Mouse (Mus musculus) ovary, postnatal 14 days (tissue): ENCODE data around the gene Trim41.

Experiments
- DNase-seq: peaks from one replicate; pipeline ENCODE4 v3.0.0; 2022; ENCODE audit warnings: low spot score

Trim41 gene

DNA sequence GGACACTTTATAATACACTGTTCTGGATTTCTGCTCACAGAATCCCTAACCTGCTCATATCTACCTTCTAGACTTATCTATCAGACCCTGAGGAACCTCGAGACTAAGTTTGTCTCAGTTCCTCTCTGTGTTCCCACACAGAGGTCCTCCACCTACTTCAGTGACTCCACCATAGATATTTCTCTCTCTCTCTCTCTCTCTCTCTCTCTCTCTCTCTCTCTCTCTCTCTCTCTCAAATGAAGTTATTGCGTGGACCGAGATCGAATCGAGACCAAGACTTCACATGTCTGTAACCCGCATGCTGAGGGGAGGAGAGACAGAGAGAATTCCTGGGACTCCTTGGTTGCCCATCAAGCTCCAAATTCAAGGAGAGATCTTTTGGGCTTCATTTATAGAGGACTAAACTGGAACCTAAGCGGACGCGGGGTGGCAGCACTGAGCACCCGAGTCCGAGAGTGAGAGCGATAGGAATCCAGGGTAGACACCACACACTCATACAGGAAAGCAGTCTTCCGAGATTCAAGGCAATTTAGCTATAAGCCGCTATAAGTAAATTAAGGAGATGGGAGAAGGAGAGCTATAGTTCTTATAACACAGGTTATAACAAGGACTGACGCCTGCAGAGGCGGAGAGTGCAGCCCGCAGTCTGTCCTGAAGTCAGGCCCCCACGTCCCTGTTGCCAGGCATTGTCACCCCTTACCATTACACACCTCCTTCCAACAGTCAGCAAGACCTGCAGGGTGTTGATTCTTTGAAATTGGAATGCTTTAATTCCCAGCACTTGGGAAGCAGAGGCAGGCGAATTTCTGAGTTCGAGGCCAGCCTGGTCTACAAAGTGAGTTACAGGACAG, 27.0 kb downstream of the Trim41 start:
- DNase-seq, result peak; percentile 80

DNA sequence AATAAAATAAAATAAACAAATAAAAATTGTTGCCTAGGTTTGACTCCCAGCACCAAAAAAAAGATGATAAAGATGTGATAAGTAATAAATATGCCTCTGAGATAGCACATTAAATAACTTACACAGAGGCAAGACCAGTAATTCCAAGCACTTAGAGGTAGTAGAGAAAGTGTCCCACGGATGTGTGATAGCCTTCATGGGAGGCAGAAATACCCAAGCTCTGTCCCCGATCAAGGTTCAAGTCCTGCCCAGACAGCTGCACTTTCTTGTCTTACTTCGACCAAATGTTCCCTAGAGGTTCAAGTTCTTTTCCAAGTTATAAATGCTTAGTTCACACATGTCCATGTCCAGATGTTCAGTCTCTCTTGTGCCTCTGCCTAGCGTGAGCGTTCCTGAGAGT, 27.9 kb downstream of the Trim41 start:
- DNase-seq, result no peak

DNA sequence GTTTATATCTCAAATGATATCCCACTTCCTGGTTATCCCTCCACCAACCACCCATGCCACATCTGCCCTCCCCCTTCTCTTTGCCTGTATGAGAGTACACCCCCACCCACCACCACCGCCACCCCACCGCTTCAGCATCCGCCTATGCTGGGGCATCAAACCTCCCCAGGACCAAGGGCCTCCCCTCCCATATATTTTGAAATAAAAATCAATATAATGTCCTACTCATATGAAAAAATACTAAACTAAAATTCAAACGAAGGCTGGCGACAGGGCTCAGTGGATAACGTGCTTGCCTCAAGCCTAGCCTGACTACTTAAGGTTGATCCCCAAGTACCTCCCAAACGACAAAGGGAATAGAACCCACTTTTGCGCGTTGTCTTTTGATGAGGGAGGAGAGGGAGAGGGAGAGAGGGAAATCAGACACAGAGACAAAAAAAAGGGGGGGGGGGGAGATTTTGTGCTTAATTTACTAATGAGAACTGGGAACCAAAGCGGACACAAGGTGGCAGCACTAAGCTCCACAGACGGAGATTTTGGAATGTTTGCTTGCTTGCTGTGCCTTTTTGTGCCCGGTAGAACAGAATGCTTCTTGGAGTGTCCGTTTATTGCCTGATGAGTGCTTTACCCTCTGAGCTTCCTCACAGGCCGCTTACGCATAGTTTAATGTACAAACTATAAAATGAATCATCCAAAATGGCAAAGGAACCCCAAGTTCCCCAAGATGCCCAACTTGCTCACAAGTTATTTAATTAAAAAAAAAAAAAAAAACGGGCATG, 28.7 kb downstream of the Trim41 start:
- DNase-seq, result peak; percentile 56

DNA sequence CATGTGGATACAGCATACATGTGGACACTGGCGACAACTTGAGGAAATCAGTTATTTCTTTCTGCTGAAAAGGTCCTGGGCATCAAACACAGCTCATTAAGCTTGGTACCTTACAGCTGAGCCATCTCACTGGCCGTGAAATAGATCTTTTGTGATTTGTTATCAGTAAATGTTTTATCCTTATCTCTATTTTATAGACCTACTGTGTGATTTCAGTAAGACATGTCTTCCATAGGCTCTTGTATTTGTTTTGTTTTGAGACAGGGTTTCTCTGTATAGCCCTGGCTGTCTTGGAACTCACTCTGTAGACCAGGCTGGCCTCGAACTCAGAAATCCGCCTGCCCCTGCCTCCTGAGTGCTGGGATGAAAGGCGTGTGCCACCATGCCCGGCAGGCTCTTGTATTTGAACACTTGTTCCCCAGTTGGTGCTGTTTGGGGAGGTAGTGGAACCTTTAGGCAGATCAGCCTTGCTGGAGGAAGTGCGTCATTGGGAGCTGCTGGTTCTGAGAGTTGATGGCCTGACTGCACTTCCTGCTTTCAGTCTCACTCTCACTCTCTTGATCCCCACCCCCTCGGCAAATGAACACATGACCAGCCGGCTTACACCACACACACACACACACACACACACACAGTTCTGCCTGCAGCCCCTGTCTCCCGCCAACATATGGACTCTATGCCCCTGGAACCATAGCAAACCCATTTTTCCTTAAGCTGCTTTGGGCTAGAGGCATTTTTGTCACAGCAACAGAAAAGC, 29.5 kb downstream of the Trim41 start:
- DNase-seq, result no peak

DNA sequence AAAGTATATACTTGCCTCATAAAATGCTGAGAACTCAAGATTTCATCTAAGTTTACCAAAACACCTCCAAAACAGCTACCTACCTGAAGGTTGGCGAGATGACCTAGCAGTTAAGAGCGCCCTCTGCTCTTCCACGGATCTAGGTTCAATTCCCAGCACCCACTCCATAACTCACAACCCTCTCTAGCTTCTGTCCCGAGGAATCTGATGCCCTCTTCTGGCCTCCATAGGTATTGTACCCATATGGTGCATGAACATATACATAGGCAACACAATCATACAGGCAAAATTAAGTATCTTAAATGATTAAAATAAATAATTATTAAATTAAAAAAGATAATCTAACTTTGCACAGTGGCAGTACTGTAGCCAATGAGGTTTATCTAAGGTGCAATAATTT, 34.9 kb downstream of the Trim41 start:
- no peak for DNase-seq

DNA sequence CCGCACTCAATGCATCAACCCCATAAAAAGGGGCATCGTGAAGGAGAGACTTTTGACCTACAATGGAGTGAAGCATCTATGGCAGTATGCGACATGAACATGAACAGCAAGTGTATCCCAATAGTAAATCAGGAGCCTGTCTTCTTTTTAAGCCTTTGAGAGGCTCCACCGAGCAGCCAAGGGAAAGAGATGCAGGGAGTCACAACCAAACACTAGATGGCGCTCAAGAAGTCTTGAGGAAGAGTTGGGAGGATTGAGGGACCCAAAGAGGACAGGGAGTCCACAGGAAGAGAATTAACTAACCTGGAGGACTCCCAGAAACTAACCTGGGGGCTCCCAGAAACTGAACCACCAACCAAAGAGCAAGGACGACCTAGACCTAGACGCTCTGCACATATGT, 37.7 kb downstream of the Trim41 start:
- DNase-seq, result no peak

DNA sequence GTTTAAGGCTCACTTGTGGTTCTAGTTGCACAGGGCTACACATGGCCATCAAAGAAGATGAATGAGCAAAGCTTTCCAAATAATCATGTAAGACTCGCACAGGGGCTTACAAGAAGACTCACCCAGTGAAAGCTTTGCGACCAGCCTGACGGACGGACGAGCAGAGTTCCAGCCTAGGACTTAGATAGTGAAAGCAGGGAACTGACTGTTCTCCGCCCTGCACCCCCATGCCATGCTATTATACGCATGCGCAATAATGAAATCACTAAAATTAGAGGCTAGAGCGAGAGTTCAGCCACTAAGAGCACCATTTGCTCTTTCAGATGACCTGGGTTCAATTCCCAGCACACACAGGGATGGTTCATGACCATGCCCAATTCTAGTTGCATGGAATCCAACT, 39.9 kb downstream of the Trim41 start:
- no peak for DNase-seq

DNA sequence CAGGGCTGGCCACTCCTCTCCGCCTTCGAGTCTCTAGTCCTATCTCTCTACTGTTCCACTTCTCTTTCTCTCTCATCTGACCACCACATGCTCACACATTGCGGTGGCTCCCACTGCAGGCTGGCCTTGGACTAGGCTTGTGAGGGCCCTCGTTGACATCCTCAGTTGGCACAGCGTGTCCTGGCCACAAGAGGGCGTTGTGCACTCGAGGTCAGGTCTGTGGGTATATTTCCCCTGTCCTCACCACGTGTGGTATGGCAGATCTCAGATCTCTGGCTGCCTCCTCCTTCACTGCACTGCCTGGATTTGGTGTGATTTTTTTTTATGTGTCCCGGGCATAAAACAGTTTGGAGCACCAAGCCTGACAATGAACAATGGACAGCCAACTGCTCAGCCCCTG, 40.5 kb downstream of the Trim41 start:
- no peak for DNase-seq

DNA sequence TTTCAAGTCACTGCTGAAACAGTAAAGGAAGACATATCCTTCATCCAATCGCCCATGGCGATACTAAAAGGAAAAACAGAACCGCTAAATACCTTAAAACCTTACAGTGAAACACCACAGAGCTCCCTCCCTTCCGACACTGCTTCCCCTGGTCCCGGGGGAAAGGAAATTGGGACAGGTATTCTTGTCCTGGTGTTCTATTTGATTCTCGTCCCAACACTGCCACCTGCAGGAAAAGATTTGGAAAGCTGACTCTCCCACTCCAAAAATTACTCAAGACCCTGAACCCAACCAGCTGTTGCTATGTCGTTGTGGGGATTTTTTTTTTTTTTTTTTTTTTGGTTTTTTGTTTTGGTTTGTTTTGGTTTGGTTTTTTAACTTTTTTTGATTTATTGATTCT, 41.7 kb downstream of the Trim41 start:
- DNase-seq, result peak; percentile 54

DNA sequence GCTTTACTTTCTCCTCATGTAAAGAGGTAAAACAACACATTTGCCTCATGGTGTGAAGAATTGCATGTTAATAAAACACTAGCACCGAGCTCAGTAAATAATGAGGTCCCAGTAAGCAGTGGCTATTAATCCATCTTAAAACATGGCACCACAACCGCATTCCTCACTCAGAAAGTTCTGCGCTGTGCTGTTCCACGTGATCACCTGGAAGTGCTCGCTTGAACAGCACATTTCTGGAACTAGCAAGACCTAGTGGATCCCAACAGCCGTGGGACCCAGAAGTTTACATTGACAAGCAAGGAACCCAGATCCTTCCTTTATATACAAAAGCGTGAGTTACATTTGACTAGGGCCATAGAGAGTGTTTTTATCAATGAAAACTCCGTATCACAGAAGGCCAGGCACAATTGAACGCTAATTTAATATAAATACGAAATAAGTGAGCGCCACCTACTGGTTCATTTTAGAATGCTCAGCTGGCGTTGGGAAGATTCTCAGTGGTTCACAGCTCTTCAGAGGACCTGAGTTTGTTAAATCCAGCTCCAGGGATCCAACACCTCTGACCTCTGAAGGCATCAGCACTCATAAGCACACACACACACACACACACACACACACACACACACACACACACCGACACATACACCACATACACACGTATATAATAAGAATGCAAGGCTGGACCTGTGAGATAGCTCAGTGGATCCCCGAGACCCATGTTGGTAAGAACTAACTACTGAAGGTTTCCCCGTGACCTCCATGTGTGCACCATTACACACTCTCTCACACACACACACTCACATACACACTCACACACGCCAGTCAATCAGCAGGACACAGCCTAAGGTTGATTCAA, 42.5 kb downstream of the Trim41 start:
- DNase-seq, result peak; percentile 44

DNA sequence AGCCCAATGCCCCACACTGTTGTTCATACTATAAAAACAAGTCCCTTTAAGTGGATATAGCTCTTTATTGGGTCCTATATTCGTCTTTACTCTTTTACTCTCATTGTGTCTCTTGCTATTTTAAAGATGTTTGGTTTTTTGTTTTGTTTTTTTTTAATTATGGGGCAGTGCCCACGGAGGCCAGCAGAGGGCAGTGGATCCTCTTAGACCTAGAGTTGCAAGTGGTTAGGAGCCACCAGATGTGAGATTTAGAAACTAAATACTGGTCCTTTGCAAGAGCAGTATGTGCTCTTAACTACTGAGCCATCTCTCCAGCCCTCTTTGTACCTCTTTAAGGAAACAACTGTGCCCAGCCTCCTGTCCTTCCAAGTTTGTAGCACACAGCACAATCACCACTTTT, 45.5 kb downstream of the Trim41 start:
- no peak for DNase-seq

DNA sequence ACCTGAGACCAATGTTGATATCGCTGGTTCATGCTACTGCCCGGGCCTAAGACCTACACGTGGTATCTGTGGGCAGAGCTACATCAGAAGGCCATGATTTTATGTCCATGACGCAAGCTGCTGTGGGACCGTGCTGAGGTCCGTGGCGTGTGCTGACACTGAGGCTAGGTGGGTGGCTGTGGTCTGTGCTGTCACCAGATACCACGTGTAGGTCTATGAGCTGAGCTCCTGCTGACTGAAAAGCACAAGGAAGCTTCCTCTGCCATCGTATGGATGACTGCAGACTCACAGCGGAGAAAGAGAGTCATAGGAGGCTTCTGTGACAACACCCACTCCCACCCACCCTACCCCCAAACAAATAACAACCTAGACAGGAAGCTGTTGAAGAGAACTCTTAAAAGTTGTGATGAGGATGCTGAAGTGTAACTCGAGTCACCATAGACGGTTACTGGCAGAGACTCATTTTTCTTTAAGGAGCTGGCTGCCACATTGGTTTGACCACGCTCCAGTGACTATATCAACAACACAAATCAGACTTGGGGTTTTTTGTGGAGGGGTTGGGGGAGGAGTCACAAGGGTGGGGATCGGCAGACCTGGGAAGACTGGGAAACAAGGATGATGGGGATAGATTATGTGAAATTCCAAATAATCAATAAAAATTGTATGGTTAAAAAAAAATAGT, 49.8 kb downstream of the Trim41 start:
- no peak for DNase-seq

DNA sequence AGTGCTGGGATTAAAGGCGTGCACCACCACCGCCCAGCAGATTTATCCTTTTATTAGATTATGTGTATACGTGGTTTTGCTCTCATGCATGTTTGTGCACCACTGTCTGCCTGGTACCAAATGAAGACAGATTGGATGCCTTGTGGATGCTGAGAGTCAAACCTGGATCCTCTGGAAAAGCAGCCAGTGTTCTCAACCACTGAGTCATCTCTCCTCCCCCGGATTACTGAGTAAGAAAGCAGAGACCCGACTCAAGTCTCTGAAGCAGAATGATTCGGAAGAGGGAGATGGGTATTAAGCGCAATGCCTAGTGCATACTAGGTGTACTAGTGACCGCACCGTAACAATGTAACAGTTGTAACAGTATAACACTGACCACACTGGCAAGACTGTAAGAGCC, 53.0 kb downstream of the Trim41 start:
- no peak for DNase-seq

DNA sequence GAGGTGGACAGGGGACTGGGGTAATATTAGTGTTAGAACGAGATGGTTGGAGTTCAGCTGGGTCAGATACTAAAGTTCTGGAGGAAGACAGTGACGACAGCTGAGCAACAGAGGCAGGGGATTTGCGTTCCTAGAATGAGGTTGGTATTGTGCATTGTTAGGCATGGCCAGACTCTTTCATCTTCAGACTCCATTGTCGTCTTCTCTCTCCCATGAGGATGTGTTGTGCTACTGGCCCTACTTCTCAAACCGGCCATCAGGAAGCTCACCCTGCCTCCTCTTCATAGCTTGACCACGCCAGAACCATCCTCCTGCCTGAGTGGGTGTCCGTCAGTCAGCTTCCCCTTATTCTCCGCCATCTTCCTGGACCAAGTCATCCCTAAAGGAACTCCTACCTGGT, 58.1 kb downstream of the Trim41 start:
- DNase-seq, result no peak
